Mouse (Mus musculus): ENCODE measurements around the gene Cyp2ab1. TPM values are rescaled to one million over a fixed set of nuclear protein-coding genes. Genes with fewer than 3 reads are reported as not detected.

Cyp2ab1 gene
- total RNA-seq, 2 experiments from 2014 or later: 0.18 TPM; not detected in 1

GRCm38 (mm10) chr16:20265089-20265488 lies 60.1 kb downstream of the Cyp2ab1 start:
- no peak for DNase-seq

Other genes starting within 250 kb of the Cyp2ab1 start
- 100 to 1,000 TPM in 1 of 2 experiments, 10 to 100 TPM in 1; 96.1 to 104 TPM for gene Klhl24, start 227.9 kb downstream of the Cyp2ab1 start, total RNA-seq (2021)
- gene Yeats2, start 184.3 kb downstream of the Cyp2ab1 start, total RNA-seq (2021): 10 to 100 TPM; 36.0 to 36.2 TPM
- 1 to 10 TPM; 1.5 TPM for gene Map6d1, start 84.0 kb downstream of the Cyp2ab1 start, total RNA-seq (2021)
- 100 to 1,000 TPM; 102 to 112 TPM for gene Parl, start 23.0 kb downstream of the Cyp2ab1 start, total RNA-seq (2021)
- 10 to 100 TPM; 56.2 to 58.6 TPM for gene Abcc5, start 101.0 kb upstream of the Cyp2ab1 start, total RNA-seq (2021)
- 10 to 100 TPM; 55.9 to 59.8 TPM for gene Eif2b5, start 173.4 kb upstream of the Cyp2ab1 start, total RNA-seq (2021)
- gene Dvl3, start 191.6 kb upstream of the Cyp2ab1 start, total RNA-seq (2021): 10 to 100 TPM; 70.6 to 73.1 TPM
- gene Ap2m1, start 210.1 kb upstream of the Cyp2ab1 start, total RNA-seq (2021): 100 to 1,000 TPM; 283 to 296 TPM
- gene Abcf3, start 223.2 kb upstream of the Cyp2ab1 start, total RNA-seq (2021): 10 to 100 TPM; 64.0 to 65.1 TPM